Mouse (Mus musculus) heart, postnatal 14 days (tissue): ENCODE data around the gene Ndufc2. TPM values are rescaled to one million over a fixed set of nuclear protein-coding genes. Genes with fewer than 3 reads are reported as not detected.

Experiments
- total RNA-seq, 2 experiments: library from RNA; stranded (reverse); gene quantifications; 2 replicates each; pipeline ENCODE4 v1.2.3; 2021

Gene Ndufc2
- total RNA-seq, 2 experiments from 2014 or later, result 516 to 524 TPM

Other genes with a start within 250 kb of the Ndufc2 start
- 1 to 10 TPM; 1.2 to 1.9 TPM for gene Usp35, start 68.0 kb upstream of the Ndufc2 start, total RNA-seq
- 1 to 10 TPM; 3.0 to 3.3 TPM for gene Kctd21, start 67.7 kb upstream of the Ndufc2 start, total RNA-seq
- 1 to 10 TPM; 5.1 to 5.5 TPM for gene Alg8, start 28.4 kb upstream of the Ndufc2 start, total RNA-seq
- gene Thrsp, start 17.7 kb downstream of the Ndufc2 start, total RNA-seq, result 10 to 100 TPM; 27.7 to 34.9 TPM
- under 1 TPM; 0.29 to 0.41 TPM for gene Kctd14, start 51.3 kb downstream of the Ndufc2 start, total RNA-seq
- gene Ints4, start 81.0 kb downstream of the Ndufc2 start, total RNA-seq, result 10 to 100 TPM; 35.6 to 44.2 TPM
- 10 to 100 TPM; 47.5 to 48.8 TPM for gene Aamdc, start 179.5 kb downstream of the Ndufc2 start, total RNA-seq
- 10 to 100 TPM; 17.4 to 18.6 TPM for gene Rsf1, start 179.9 kb downstream of the Ndufc2 start, total RNA-seq